Mouse (Mus musculus): Measurements from ENCODE around the gene Gal. TPM values are rescaled to one million over a fixed set of nuclear protein-coding genes. Genes with fewer than 3 reads are reported as not detected.
A peak's percentile ranks its signal among the peaks of the same experiment; 100 is the strongest.

Gene Gal
- polyA plus RNA-seq, 1 experiment from 2014 or later = 0.81 TPM

DNA sequence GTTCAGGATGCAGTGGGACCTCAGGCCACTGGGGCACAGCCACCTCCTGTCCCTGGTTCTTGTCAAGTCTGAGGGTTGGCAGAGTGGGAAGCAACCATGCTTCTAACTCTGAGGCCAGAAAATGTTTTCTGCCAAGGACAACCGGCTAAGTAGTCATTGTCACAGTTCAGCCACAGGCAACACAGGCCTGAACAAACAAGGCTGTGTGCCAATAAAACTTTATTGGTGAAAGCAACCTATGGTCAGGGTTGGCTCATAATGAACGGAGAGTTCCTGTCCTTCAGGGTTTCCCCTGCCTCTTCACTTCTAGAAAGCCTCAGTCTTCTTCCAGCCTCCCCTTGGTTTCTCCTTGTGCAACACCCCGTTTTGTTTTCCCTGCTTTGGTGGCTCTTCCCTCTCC is 21.5 kb upstream of the Gal start:
- WGBS = 84% methylated on average over 3 of the region's 3 CpGs
- DNase-seq (ENCODE audit: extremely low spot score, low spot score) = no peak
- Histone ChIP-seq H3K9me3 (no peaks in the 10 kb centered on the region), H3K4me1 (peaks cover 33% of the 10 kb centered on the region), H3K36me3 (replicated peaks) (no peaks in the 10 kb centered on the region), H3K4me3 (no peak overlapping the region), H3K27me3 (ENCODE audit: poor library complexity, severe bottlenecking) (peaks cover 22% of the 10 kb centered on the region), H3K27ac (no peak overlapping the region)

DNA sequence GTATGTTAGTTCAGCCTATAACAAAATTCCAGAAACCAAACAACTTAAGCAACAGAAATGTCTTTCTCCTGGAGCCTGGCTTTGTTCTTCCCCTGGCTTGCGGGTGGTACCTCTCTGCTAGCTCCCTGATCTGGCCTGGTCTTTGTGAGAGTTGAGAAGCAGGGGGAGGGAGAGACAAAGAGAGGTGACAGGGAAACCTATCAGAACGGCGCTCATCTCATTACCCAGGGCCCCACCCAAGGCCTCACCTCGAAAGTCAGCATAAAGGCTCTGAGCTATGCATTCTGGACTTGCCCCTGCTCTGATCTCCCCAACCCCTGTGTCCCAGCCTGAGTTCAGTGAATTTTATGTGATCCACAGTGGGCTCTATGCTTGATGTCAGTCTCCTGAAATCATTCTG is 20.3 kb upstream of the Gal start:
- Histone ChIP-seq H3K27me3 (ENCODE audit: poor library complexity, severe bottlenecking) (peaks cover 15% of the 10 kb centered on the region), H3K4me3 (no peak overlapping the region), H3K36me3 (replicated peaks) (no peaks in the 10 kb centered on the region), H3K9me3 (no peaks in the 10 kb centered on the region), H3K27ac (peak overlapping the region; percentile 53; the same call in 1 of the 2 replicates), H3K4me1 (peaks cover 24% of the 10 kb centered on the region)
- DNase-seq (ENCODE audit: extremely low spot score, low spot score) = no peak
- WGBS = 39% methylated on average over 4 of the region's 4 CpGs

DNA sequence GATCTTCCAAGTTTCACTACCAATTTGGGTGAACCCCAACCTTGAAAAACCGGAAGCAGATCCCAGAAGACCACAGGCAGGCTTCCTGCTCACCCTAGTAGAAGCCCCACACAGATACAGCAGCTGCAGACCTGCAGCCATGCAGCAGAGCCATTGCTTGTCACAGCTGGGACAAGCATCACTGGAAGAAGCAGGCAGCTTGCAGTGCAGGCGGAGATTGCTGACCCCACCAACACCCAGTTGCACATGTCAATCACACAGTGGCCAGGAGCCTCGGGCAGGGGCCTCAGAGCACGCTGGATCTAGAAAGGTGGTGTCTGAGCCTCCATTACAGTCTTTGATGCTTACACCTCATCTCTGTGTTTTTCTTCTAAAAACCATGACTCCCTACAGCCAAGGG is 19.8 kb upstream of the Gal start:
- Histone ChIP-seq H3K9me3 (no peaks in the 10 kb centered on the region), H3K4me3 (no peak overlapping the region), H3K4me1 (peaks cover 29% of the 10 kb centered on the region), H3K36me3 (replicated peaks) (no peaks in the 10 kb centered on the region), H3K27ac (peak overlapping the region; percentile 53; the same call in 1 of the 2 replicates), H3K27me3 (ENCODE audit: poor library complexity, severe bottlenecking) (peaks cover 10% of the 10 kb centered on the region)
- WGBS = 52% methylated on average over 4 of the region's 4 CpGs
- no peak for DNase-seq (ENCODE audit: extremely low spot score, low spot score)

DNA sequence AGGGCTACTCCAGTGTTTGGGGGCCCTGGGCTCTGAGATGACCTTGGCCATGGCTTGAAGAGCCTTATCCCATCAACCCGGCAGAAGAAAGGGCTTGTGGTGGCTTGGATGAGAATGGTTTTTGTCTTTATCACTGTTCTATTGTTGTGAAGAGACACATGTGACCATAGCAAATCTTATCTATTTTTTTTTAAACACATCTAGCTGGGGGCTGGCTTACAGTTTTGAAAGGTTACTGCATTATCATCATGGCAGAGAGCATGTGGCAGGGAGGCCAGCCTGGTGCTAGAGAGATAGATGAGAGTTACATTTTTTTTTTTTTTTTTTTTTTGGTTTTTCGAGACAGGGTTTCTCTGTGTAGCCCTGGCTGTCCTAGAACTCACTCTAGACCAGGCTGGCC is 17.6 kb upstream of the Gal start:
- Histone ChIP-seq H3K36me3 (replicated peaks) (no peaks in the 10 kb centered on the region), H3K27me3 (ENCODE audit: poor library complexity, severe bottlenecking) (no peaks in the 10 kb centered on the region), H3K4me3 (no peak overlapping the region), H3K27ac (no peak overlapping the region), H3K9me3 (no peaks in the 10 kb centered on the region), H3K4me1 (peaks cover 30% of the 10 kb centered on the region)
- 97% methylated on average over 1 of the region's 2 CpGs for WGBS
- DNase-seq (ENCODE audit: extremely low spot score, low spot score) = no peak

DNA sequence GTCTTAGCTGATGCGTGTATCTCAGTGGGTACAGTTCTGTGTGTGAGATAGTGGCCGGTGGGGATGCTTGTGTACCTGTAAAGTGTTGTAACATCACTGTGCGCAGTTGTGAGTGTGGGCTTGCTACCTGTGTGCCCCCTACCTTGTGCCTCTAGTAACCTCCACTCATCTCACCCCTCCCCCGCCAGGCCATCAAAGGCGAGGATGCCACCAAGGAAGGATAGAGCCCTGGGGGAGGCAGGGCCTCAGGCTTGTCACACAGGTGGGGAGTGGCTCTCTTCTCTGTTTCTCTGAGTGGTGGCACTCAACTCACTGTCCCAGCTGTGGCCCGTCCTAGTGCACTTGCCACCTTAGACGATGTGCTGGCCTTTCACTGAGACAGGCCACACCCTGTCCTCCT is 16.7 kb upstream of the Gal start:
- Histone ChIP-seq H3K36me3 (replicated peaks) (no peaks in the 10 kb centered on the region), H3K27me3 (ENCODE audit: poor library complexity, severe bottlenecking) (no peaks in the 10 kb centered on the region), H3K9me3 (no peaks in the 10 kb centered on the region), H3K27ac (no peak overlapping the region), H3K4me1 (peaks cover 30% of the 10 kb centered on the region), H3K4me3 (no peak overlapping the region)
- DNase-seq (ENCODE audit: extremely low spot score, low spot score) = no peak
- WGBS = 75% methylated on average over 7 of the region's 7 CpGs

DNA sequence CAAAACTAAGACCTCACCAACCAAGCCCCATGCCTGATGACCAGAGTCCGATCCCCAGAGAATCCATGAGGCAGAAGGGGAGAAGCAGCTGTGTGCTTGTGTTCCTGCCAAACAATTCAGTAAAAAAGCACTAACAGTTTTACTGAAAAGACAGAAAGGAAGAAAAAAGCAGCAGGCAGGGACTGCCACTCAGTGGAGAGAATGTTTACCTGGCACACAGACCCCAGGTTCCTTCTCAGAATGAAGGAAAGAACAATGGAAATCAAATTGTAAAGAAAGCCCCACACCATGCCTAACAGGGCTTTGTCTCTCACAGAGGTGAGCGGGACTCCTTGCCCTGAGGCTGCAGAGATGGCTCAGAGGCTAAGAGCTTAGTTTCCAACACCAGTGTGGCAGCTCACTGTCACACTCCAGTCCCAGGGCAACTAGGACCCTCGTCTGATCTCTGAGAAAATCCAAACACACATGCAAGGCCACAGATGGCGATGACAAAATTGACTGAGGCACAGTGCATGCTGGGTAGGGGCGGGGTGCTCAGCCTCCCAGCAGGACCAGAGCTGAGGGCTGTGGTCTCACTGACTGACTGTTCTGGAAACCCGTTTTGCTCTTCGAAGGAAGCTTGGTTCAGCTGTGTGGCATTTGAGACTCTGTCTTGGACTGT is 14.9 kb upstream of the Gal start:
- H3K4me1 ChIP-seq = peaks cover 22% of the 10 kb centered on the region
- DNase-seq (ENCODE audit: extremely low spot score, low spot score) = no peak
- H3K36me3 ChIP-seq (replicated peaks) = no peaks in the 10 kb centered on the region
- no peaks in the 10 kb centered on the region for H3K9me3 ChIP-seq
- 56% methylated on average over 7 of the region's 7 CpGs for WGBS
- H3K27ac ChIP-seq = peak overlapping the region; percentile 63; the same call in 1 of the 2 replicates
- no peak overlapping the region for H3K4me3 ChIP-seq
- H3K27me3 ChIP-seq (ENCODE audit: poor library complexity, severe bottlenecking) = no peaks in the 10 kb centered on the region

GRCm38 (mm10) chr19:3428057-3428830 is 13.9 kb upstream of the Gal start:
- WGBS = 89% methylated on average over 15 of the region's 15 CpGs
- H3K4me1 ChIP-seq = peaks cover 11% of the 10 kb centered on the region
- no peak overlapping the region for H3K4me3 ChIP-seq
- no peaks in the 10 kb centered on the region for H3K36me3 ChIP-seq (replicated peaks)
- H3K27ac ChIP-seq = no peak overlapping the region
- H3K27me3 ChIP-seq (ENCODE audit: poor library complexity, severe bottlenecking) = no peaks in the 10 kb centered on the region
- H3K9me3 ChIP-seq = no peaks in the 10 kb centered on the region
- DNase-seq (ENCODE audit: extremely low spot score, low spot score) = no peak

DNA sequence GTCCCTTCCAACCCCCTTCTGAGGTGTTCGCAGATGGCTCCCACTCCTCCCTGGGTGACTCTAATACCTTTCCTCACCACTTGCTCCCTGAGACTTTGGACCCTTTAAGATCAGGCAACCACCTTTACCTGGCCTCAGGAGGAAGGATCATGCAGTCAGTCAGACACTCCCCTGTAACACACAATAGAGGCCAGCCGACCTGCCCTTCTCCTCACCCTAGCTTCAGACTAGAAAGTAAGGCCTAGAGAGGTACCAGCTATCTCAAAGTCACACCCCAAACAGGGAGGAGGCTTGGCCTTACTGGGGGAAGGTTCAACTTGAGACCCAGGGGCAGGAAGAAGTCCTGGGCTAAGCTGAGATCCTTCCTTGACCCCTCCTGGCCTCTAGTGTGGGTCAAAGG is 9.9 kb upstream of the Gal start:
- H3K4me1 ChIP-seq = peaks cover 2% of the 10 kb centered on the region; the same call in 1 of the 2 replicates
- H3K36me3 ChIP-seq (replicated peaks) = no peaks in the 10 kb centered on the region
- 81% methylated on average over 2 of the region's 2 CpGs for WGBS
- no peaks in the 10 kb centered on the region for H3K27me3 ChIP-seq (ENCODE audit: poor library complexity, severe bottlenecking)
- no peak for DNase-seq (ENCODE audit: extremely low spot score, low spot score)
- 0 out of 2 replicates have a peak, but pooled peaks cover under 1% of the 10 kb centered on the region for H3K9me3 ChIP-seq
- no peak overlapping the region for H3K4me3 ChIP-seq
- no peak overlapping the region for H3K27ac ChIP-seq

DNA sequence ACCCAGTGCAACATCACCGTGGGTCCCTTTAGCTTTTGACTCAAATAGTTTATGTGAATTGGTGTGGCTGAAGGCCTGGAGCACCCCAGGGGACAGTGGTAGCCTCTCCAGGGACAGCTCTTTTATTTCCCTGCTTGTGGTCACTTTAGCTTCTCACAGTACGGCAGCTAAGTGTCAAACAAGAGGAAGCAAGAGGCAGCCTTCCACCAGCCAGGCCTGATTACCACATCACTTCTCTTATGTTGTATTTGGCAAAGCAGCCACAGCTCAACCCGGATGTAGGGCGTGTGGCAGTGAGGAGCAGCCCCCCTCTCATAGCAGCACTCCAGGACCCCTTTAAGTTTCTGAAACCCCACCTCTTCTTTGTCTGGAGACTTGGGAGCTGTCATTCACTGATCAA is 8.6 kb upstream of the Gal start:
- Histone ChIP-seq H3K27ac (no peak overlapping the region), H3K4me3 (no peak overlapping the region), H3K27me3 (ENCODE audit: poor library complexity, severe bottlenecking) (no peaks in the 10 kb centered on the region), H3K36me3 (replicated peaks) (no peaks in the 10 kb centered on the region), H3K9me3 (peaks cover 7% of the 10 kb centered on the region; the same call in 1 of the 2 replicates), H3K4me1 (no peaks in the 10 kb centered on the region)
- WGBS = 71% methylated on average over 4 of the region's 4 CpGs
- no peak for DNase-seq (ENCODE audit: extremely low spot score, low spot score)

- Histone ChIP-seq H3K9me3 (peaks cover 7% of the 10 kb centered on the region; the same call in 1 of the 2 replicates), H3K27me3 (ENCODE audit: poor library complexity, severe bottlenecking) (no peaks in the 10 kb centered on the region), H3K27ac (no peak overlapping the region), H3K4me3 (no peak overlapping the region), H3K4me1 (no peaks in the 10 kb centered on the region), H3K36me3 (replicated peaks) (no peaks in the 10 kb centered on the region)
- no peak for DNase-seq (ENCODE audit: extremely low spot score, low spot score)
- WGBS = 70% methylated on average over 6 of the region's 6 CpGs
Observed at GRCm38 (mm10) chr19:3422488-3422887, 8.1 kb upstream of the Gal start.

- Histone ChIP-seq H3K4me1 (peaks cover 5% of the 10 kb centered on the region), H3K9me3 (peaks cover 7% of the 10 kb centered on the region; the same call in 1 of the 2 replicates), H3K27ac (no peak overlapping the region), H3K36me3 (replicated peaks) (no peaks in the 10 kb centered on the region), H3K4me3 (no peak overlapping the region), H3K27me3 (ENCODE audit: poor library complexity, severe bottlenecking) (peaks cover 22% of the 10 kb centered on the region)
- WGBS = 53% methylated on average over 5 of the region's 5 CpGs
- DNase-seq (ENCODE audit: extremely low spot score, low spot score) = no peak
Observed at GRCm38 (mm10) chr19:3419251-3419650, 4.9 kb upstream of the Gal start.

- Histone ChIP-seq H3K4me3 (no peak overlapping the region), H3K27ac (no peak overlapping the region), H3K4me1 (0 out of 2 replicates have a peak, but pooled peaks cover 2% of the 10 kb centered on the region), H3K27me3 (ENCODE audit: poor library complexity, severe bottlenecking) (no peaks in the 10 kb centered on the region), H3K36me3 (replicated peaks) (no peaks in the 10 kb centered on the region), H3K9me3 (no peaks in the 10 kb centered on the region; the same call in 1 of the 2 replicates)
- no peak for DNase-seq (ENCODE audit: extremely low spot score, low spot score)
- 61% methylated on average over 1 of the region's 1 CpGs for WGBS
Observed at GRCm38 (mm10) chr19:3405531-3406281, 8.6 kb downstream of the Gal start.
